Mouse (Mus musculus): ENCODE results near the gene Olfm2.
"Not testable (repeated sequence)": the region's sequence is repeated elsewhere in the genome, so short reads cannot be mapped to it uniquely, and the experiment has no call there.

Olfm2 gene

DNA sequence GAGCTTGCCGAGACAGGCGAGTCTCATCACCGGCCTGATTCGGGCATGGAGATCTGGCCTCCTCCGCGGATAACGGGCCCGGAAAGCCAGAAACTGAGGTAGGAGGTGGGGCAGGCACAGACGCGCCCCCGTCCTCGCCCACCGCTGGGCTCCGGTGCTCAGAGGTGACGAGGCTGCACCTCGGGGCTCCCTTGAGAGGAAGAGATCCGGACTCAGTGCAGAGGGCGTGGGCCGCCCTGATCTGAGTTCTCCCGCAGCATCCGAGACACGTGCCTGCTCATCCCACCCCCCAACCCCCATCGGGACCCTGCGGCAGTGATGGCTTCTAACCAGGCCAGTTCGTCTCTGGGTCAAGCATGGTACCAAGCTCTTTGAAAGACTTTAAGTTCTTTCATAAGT lies 93.9 kb downstream of the Olfm2 start:
- DNase-seq (ENCODE audit: low read depth, low spot score): no peak

DNA sequence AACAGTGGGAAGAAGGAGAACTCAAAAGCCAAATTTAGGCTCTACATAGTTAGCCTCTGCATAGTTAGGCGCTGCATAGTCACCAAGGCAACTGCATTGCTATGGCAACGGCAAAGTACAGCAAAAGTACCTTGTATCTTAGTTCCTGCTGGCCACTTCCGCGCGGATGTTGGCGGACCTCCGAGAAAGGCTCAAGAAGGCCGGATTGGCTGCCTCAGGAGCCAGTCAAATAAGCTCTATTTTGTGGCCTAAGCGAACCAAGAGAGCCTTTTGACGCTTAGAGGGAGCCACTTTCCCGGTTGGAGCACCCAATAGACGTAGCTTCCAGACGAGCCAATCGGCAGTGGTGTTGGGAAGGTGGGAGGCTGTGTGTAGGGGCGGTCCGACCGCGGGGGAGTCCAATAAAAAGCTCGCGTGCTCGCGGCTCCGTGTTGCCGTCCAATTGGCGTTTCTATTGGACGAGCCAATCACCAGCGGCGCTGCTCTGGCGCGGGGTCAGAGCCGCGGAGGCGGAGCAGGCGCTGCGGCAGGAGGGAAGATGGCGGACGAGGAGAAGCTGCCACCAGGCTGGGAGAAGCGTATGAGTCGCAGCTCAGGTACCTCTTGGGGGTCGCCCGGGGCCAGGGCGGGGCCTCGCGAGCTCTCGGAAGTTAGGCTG lies 94.4 kb downstream of the Olfm2 start, which contains the start of gene Pin1:
Gene Pin1, plus strand, starts transcription at position 494 of the 658 bp plus-strand sequence.
- DNase-seq (ENCODE audit: low read depth, low spot score): peak; percentile 99

DNA sequence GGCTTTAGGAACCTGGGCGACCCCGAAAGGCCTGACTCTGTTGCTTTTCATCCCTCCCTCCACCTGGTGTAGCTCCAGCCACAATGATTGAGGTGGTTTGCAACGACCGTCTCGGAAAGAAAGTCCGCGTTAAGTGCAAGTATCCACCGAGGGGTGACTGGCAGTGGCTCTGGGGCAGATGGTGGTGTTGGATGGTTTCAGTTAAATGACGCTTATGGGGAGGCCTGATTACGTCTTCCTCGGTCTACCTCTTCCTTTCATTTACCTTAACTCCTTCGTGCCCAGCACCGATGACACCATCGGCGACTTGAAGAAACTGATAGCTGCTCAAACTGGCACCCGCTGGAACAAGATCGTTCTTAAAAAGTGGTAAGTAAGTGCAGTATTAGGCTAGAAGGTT lies 101.0 kb downstream of the Olfm2 start:
- no peak for DNase-seq (ENCODE audit: low read depth, low spot score)

DNA sequence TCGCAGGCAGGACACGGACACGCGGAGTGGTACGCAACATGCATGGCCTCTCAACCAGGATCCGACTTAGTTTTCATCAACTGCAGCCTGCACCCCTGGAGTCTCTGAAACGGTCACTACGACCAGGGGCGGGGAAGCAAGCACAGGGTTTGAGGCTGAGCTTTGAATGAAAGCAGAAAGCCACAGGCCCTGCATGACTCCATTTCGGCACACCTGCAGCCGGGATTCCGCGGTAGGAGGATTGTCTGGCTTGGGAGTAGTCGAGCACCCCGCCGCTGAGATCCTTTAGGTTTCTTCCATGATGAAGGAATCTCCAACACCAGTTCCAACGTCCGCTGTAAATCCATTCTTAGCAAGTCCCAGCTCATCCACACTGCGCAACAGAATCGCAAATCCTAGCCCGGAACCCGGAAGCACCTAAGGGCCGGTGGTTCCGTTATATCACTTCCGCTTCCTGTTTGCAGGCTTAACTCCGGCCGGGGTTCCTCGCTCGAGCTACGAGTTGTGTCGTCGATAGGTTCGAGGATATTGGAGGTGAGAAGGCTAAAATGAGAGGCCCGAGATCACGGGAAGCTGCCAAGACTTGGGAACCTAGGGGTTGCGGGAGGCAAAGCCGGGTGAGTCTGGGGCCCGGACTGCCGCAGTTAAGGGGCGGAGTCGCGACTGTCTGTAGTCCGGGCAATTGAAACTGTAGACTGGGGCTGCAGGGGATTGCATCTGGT lies 101.6 kb downstream of the Olfm2 start, which contains the start of gene Fbxl12:
Gene Fbxl12, minus strand, starts transcription at position 408 of the 722 bp plus-strand sequence.
- peak; percentile 76 for DNase-seq (ENCODE audit: low read depth, low spot score)

DNA sequence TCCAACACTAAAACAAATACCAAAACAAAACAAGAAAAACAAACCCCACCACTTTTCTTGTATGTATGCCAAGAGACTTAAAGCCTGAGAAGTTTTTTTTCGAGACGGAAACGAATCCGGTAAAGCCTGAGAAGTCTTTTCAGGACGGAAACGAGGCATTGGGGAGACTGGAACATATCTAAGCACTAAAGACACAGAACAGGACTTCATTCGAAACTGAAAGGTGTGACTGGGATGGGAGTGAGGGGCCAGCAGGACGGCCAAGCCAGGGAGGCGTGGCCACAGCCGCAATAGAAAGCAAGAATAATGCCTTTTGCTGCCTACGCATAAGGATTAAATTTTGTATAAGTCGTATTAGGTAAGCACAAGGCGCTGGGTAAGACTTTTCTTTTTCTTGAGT lies 102.4 kb downstream of the Olfm2 start:
- DNase-seq (ENCODE audit: low read depth, low spot score): no peak

DNA sequence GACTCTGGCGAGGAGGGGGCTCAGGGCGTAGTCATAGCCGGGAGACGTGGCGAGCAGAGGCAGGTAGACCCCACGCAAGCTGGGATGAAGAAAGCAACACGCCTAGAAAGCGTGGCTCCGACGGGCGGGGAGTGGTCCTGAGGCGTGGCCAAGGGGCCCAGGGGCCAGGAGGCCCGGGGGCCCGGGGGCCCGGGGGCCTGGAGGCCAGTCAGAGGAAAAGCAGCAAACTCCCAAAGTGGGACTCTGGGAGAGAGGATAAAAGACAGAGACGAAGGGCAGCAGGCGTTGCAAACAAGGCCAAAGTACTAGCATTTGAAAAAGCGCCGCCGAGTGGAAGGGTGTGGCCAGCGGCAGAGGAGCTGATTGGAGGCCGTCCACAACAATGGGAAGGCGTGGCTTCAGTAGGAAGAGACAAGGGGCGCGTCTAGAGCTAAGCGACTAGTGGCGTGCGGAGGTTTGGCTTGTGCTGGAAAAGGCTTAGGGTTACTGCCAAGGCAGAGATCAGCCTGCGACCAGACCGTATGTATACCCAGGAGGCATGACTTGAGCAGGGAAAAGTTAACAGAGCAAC lies 103.2 kb downstream of the Olfm2 start:
- peak; percentile 95 for DNase-seq (ENCODE audit: low read depth, low spot score)

DNA sequence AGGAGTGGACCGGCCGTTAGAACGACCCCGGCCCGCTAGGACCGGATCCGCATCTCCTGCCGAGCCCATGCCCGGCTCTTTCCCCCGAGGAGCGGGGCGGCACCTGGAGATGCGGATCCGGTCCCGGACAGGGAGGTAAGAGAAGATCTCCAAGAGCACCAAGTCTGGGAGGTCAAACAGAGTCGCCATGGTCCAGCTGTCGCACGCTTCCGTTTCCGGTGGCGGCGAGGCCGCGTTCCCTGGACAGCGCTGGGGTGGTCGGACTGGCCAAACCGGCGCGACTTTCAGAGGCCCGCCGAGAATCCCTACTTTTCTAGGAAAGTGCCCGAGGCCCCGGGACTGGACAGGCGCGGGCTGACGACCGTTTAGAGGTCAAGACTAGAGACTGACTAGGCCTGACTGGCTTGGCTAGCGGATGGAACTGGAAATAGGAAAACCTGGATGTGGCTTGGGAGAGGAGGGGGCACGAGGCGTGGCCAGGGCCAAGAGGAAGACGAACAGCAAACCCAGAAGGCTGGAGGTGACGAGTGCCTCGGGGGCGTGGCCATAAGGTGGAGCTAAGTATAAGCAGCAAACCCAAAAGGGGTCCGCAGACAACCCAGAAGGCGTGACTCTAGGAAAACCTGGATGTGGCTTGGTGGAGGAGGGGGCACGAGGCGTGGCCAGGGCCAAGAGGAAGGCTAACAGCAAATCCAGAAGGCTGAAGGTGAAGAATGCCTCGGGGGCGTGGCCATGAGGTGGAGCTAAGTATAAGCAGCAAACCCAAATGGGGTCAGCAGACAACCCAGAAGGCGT lies 103.9 kb downstream of the Olfm2 start, which contains the start of gene Ubl5:
Gene Ubl5, plus strand, starts transcription at position 778 of the 795 bp plus-strand sequence.
- DNase-seq (ENCODE audit: low read depth, low spot score): peak; percentile 99

DNA sequence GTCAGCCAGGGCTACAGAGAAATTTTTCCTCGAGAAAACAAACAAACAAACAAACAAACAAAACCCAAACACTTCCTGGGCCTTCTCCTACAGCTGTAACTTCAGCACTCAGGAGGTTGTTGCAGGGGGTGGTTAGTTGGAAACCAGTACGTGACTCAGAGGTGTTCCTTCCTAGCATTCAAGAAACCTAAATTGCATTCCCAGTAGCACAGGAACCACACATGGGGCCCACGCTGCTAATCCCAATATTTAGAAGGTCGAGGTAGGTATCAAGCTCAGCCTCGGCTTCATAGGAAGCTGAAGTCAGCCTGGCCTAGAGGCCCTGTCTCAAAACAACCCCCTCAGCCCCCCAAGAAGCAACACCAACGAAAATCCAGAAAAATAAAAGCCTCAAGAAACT lies 104.6 kb downstream of the Olfm2 start:
- DNase-seq (ENCODE audit: low read depth, low spot score): no peak

- DNase-seq (ENCODE audit: low read depth, low spot score): no peak
These were observed 106.7 kb downstream of the Olfm2 start for GRCm38 (mm10) chr9:20639486-20639885.

DNA sequence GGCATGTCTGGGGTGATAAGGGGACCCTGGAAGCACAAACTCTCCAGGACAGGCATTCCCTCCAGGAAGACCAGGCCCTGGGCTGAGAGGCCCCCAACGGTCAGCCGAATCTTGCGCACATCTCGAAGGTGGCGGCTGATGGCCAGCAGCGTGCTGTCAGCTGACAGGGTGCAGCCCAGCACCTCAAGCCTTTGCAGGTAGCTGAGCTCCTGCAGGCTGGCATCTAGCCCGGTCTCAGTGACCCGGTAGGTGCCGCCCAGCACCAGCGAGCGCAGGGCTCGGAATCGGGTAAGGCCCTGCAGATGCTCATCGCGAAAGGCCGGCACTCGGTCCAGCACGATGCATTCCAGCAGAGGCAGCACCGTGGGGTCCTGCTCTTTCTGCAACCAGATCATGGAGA lies 107.6 kb downstream of the Olfm2 start:
- DNase-seq (ENCODE audit: low read depth, low spot score): no peak

DNA sequence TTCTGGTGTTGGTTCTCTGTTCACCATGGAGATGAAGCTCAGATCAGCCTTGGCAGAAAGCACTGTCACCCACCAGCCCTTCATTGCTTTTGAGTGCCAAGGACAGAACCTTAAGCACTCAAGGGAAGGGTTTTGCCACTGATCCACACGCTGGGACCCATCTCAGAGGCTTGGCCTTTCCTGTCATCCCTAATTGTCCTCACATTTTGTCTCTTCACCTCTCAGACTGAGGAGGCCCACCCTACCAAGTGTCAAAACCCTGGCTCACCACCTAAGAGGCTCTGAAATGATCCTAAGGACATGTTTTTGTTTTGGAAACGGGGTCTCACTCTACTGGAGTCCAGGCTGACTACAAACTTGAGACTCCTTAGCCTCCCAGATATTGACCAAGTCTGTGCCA lies 109.4 kb downstream of the Olfm2 start:
- DNase-seq (ENCODE audit: low read depth, low spot score): no peak

GRCm38 (mm10) chr9:20636256-20636655 lies 109.9 kb downstream of the Olfm2 start:
- DNase-seq (ENCODE audit: low read depth, low spot score): no peak

DNA sequence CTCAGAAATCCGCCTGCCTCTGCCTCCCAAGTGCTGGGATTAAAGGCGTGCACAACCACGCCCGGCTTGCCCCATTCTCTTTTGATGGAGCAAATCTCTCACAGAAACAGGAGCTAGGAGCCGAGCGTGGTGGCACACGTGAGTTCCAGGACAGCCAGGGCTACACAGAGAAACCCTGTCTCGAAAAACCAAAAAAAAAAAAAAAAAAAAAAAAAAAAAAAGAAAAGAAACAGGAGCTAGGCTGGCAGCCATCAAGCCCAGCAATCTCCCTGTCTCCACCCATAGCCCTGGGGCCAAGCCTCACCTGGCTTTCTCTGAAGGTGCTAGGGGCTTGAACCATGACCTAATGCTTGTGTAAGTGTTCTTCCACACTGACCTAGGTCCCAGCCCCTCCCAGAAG lies 110.5 kb downstream of the Olfm2 start:
- not testable (repeated sequence) for DNase-seq (ENCODE audit: low read depth, low spot score)

DNA sequence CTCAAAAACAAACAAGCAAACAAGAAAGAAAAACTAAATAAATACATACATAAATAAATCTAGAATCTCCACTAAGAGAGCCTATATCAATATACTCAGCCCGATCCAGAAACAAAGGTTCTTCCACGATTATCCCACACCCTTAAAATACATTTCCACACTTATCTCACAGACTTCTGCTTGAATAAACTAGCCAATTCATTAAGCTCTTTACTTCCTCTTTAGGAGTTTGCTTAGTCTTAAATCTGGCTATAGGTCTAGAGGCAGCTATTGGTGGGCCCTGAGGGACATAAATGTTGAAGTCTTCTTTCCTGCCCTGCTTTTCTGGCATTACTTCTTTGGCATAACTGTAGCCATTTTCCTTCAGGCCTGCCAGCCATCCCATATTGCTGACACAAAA lies 114.8 kb downstream of the Olfm2 start:
- no peak for DNase-seq (ENCODE audit: low read depth, low spot score)
